Mouse (Mus musculus): ENCODE results near the gene C1ra. TPM values are rescaled to one million over a fixed set of nuclear protein-coding genes. Genes with fewer than 3 reads are reported as not detected.
"Not testable (repeated sequence)": the region's sequence is repeated elsewhere in the genome, so short reads cannot be mapped to it uniquely, and the experiment has no call there.

Gene C1ra
- total RNA-seq, 2 experiments from 2014 or later: 36.8 to 48.1 TPM

- DNase-seq (ENCODE audit: low spot score in 2 of 2): not testable (repeated sequence)
Observed at GRCm38 (mm10) chr6:124541176-124541575, 29.0 kb downstream of the C1ra start.

DNA sequence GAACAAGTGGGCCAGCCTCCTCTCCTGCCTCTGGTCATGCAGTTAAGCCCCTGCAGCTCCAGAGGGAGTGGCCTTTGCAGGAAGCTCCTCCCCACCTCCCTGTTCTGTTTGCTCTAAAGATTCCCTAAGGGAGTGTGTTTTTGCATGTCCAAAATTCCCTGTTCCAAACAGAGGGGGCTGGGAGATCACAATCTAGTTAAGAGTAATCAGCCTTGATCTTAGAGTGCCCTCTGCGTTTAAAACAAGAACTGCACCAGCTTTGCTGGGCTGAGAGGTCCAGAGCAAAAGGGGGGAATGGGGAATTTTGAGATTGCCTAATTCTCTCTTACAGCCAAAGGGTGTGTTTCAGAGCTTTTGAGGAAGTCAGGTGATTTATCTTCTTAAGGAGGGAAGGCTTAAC lies 30.1 kb downstream of the C1ra start, which contains the start of gene C1s1:
C1s1 (minus strand) TSS at position 76 of the 400 bp plus-strand sequence.
- DNase-seq (ENCODE audit: low spot score in 2 of 2): peak in 1 of 2 experiments; percentile 15

- no peak for DNase-seq (ENCODE audit: low spot score in 2 of 2)
Observed at GRCm38 (mm10) chr6:124544466-124544865, 32.3 kb downstream of the C1ra start.

DNA sequence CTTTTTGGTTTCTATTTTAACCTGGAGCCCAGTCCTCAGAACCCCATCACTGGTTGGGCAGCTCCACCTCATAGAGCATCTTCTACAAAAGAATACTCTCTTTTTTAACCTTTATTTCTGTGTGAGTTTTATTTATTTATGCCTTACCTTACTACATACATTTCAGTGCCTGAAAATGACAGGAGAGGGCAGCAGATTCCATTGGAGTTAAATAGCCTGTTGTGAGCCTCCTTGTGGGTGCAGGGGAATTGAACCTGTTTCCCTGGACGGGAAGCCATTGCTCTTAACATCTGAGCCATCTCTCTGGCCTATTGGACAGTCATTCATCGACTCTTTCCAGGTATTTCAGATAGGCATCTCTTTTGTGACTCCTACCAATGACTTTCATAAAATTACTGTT lies 33.2 kb downstream of the C1ra start:
- no peak for DNase-seq (ENCODE audit: low spot score in 2 of 2)

DNA sequence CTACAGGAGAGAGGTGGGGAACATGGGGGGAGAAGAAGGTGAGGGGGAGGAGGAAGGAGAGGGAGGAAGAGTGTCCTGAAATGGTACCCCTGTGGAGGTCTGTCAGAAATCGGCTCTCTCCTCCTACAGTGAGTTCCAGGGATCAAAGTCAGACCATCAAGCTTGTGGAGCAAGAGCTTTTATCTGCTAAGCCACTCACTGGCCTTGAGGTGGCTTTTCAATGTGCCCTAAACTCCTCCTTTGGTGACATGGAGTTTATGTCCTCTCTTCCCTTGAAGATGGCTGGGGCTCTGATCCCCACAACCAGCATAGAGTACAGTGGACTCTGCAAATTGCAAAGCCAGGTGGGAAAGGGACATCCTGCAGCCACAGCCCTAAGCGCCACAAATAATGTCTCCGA lies 35.8 kb downstream of the C1ra start:
- not testable (repeated sequence) for DNase-seq (ENCODE audit: low spot score in 2 of 2)

DNA sequence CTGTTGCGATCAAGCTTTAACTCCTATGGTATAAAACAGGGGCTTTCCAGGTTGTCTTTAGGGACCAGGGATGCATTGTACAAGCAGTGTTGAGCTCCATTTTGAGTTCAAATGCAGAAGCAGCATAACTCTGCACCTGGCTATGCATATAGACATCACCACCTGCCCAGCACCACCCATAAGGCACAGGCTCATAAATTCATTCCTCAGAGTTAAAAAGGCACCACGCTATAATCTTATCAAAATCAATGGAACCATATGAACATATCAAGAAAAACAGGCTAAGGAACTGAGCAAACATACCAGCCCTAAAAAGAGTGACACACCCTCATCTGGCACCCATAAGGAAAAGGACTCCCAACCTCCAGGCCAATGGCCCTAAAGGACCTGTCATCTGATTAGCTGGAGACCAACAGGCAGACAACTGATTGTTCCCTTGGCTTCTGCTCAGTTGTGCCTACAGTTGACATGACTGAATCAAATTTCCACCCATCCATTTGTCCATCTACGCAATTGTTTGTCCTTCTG lies 36.9 kb downstream of the C1ra start:
- DNase-seq (ENCODE audit: low spot score in 2 of 2): no peak

- DNase-seq (ENCODE audit: low spot score in 2 of 2): no peak
Observed at GRCm38 (mm10) chr6:124552766-124553165, 40.6 kb downstream of the C1ra start.

DNA sequence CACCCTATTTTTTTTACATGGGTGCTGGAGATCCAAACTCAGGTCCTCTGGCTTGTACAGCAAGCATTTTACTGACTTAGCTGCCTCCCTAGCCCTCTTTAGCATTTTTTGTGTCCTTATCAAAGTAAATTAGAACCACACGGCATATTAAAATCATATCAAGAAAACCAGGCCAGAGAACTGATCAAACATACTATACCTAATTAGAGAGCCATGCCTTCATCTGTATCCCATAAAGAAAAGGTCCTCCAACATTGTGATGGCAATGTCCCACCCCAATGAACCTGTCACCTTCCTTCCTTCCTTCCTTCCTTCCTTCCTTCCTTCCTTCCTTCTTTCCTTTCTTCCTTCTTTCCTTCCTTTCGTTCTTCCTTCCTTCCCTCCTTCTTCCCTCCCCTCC lies 43.8 kb downstream of the C1ra start:
- not testable (repeated sequence) for DNase-seq (ENCODE audit: low spot score in 2 of 2)

GRCm38 (mm10) chr6:124561156-124561555 lies 49.0 kb downstream of the C1ra start:
- DNase-seq (ENCODE audit: low spot score in 2 of 2): not testable (repeated sequence)

DNA sequence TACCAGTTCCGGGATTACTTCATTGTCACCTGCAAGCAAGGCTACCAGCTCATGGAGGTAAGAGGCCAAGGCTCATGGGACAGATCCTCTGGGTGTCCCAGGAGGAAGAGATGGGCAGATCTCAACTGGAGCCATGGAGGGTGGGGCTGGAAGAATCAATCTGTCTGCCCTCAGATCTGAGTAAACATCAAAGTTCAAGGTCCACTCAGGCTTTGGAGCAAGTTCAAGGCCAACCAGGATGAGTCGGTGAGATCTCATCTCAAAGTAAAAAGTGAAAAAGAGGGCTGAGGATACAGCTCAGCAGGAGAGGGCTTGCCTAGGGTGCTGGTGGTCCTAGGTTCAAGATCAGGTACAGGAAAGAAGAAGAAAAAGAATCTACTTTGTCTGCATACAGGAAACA lies 49.4 kb downstream of the C1ra start:
- DNase-seq (ENCODE audit: low spot score in 2 of 2): not testable (repeated sequence)

- peak; percentile 18 to 31 for DNase-seq (ENCODE audit: low spot score in 2 of 2)
Observed at GRCm38 (mm10) chr6:124570026-124570425, 57.8 kb downstream of the C1ra start, which contains the start of gene C1rb. Gene C1rb, plus strand, starts transcription at chr6:124570294.

Other genes starting within 250 kb of the C1ra start
- gene Cd163, start 207.7 kb upstream of the C1ra start, total RNA-seq (2021): 10 to 100 TPM; 19.5 to 20.2 TPM
- 10 to 100 TPM; 82.1 to 88.3 TPM for gene Pex5, start 97.3 kb upstream of the C1ra start, total RNA-seq (2021)
- gene Clstn3, start 47.6 kb upstream of the C1ra start, total RNA-seq (2021): 10 to 100 TPM; 33.9 to 35.3 TPM
- 10 to 100 TPM; 13.2 to 19.9 TPM for gene C1rl, start 19.3 kb upstream of the C1ra start, total RNA-seq (2021)
- gene C1s1, start 30.0 kb downstream of the C1ra start, total RNA-seq (2021): 10 to 100 TPM; 48.1 to 66.6 TPM
- 1 to 10 TPM; 3.6 to 5.6 TPM for gene C1rb, start 57.9 kb downstream of the C1ra start, total RNA-seq (2021)
- 1 to 10 TPM; 1.7 to 2.5 TPM for gene C1s2, start 123.7 kb downstream of the C1ra start, total RNA-seq (2021)
- 100 to 1,000 TPM in 1 of 2 experiments, 10 to 100 TPM in 1; 99.6 to 105 TPM for gene Lpcat3, start 150.6 kb downstream of the C1ra start, total RNA-seq (2021)
- 100 to 1,000 TPM in 1 of 2 experiments, 10 to 100 TPM in 1; 99.3 to 101 TPM for gene Emg1, start 199.8 kb downstream of the C1ra start, total RNA-seq (2021)
- gene Phb2, start 199.9 kb downstream of the C1ra start, total RNA-seq (2021): 100 to 1,000 TPM; 400 to 439 TPM
- 1 to 10 TPM; 8.3 to 8.4 TPM for gene Ptpn6, start 226.3 kb downstream of the C1ra start, total RNA-seq (2021)
- gene Grcc10, start 229.0 kb downstream of the C1ra start, total RNA-seq (2021): 100 to 1,000 TPM; 313 TPM
- gene Gm45234, start 243.6 kb downstream of the C1ra start, total RNA-seq (2021): 1 to 10 TPM in 1 of 2 experiments, not detected in 1; 2.2 TPM
- gene Atn1, start 244.1 kb downstream of the C1ra start, total RNA-seq (2021): 100 to 1,000 TPM in 1 of 2 experiments, 10 to 100 TPM in 1; 99.7 to 111 TPM